Mouse (Mus musculus) E14TG2a.4 (cell line): Measurements from ENCODE around the gene Gm9837.

Experiments used
- CTCF ChIP-seq: conservative IDR thresholded peaks from 2 replicates; pipeline ENCODE4 v1.5.1; 2014; ENCODE audit warnings: low read length
- NANOG ChIP-seq: IDR thresholded peaks from 2 replicates; pipeline ENCODE4 v1.6.1; 2014; ENCODE audit warnings: borderline replicate concordance, low read length, mixed read lengths
- POU5F1 ChIP-seq: IDR thresholded peaks from 2 replicates; pipeline ENCODE4 v1.6.1; 2014; ENCODE audit warnings: low read length, borderline replicate concordance

DNA sequence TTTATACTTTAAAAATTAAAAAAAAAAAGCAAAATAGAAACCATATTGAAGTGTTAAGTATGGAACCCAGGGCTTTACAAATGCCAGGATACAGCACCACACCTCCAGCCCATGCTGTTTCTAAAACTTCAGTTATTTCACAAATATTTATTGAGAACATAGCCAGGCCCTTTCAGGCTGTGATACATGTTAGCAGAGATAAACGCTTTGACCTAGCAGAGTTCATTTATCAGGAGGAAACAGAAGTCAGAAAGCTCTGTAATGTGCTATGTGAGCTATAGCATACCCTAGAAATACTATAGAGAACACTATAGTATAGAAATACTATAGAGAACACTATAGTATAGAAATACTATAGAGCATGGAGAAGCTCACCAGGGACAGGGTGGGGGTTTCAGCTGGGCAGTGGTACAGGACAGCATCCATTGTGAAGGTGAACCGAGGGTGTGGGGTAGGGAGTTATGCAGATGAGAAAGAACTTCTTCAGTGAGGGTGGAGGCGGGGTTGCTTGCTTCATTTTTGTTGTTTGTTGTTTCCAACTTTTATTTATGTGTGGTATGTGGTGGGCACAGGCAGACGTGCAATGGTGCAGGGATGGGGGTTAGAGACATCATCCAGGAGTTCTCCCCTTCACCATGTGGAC is 10.9 kb upstream of the Gm9837 start:
- TF ChIP-seq POU5F1 (no peak), CTCF (no peak), NANOG (no peak)
